18 mouse cellular contexts compared by ENCODE assay signal in genomic region chr8:89134058-89134457, GRCm38 (mm10).
A peak's percentile ranks its signal among the peaks of the same experiment; 100 is the strongest.
DNase-seq lines count a peak whose midpoint lies in the region; ATAC-seq and TF ChIP-seq lines count a peak whose summit lies in the region.
"Had no signal": no experiment of that assay in that cellular context is flagged by ENCODE, and none has a peak within 500 bp of the region (broad histone marks: within the 10 kb centered on the region; RNA-seq: fewer than 3 reads in every experiment).

No protein-coding gene starts in this region.

- H3K27ac ChIP-seq in kidney, adult 2 months (ENCODE audit: insufficient read depth, low read depth, low read length) = no peak overlapping the region
- H3K27ac ChIP-seq in lung, embryonic 14.5 days (ENCODE audit: low read depth) = no peak overlapping the region
- no peak overlapping the region for H3K27ac ChIP-seq in embryonic facial prominence, embryonic 14.5 days (replicated peaks; ENCODE audit: low read depth, low read length)
- no peak overlapping the region for H3K27ac ChIP-seq in liver, embryonic 11.5 days (ENCODE audit: low read depth, low read length)
- H3K27ac ChIP-seq: heart, embryonic 10.5 days; hindbrain, embryonic 10.5 days; hindbrain, postnatal 0 days; stomach, embryonic 15.5 days had no signal

- 24% methylated on average over 5 of the region's 5 CpGs for WGBS in kidney, adult 2 months
- 39% methylated on average over 5 of the region's 5 CpGs for WGBS in lung, embryonic 14.5 days
- 40% methylated on average over 5 of the region's 5 CpGs for WGBS in embryonic facial prominence, embryonic 14.5 days
- WGBS in liver, embryonic 11.5 days = 43% methylated on average over 5 of the region's 5 CpGs

- no peaks in the 10 kb centered on the region for H3K36me3 ChIP-seq in kidney, adult 2 months (ENCODE audit: control insufficient read depth, insufficient read depth, low read length)
- no peaks in the 10 kb centered on the region for H3K36me3 ChIP-seq in lung, embryonic 14.5 days (ENCODE audit: insufficient read depth)
- no peaks in the 10 kb centered on the region for H3K36me3 ChIP-seq in embryonic facial prominence, embryonic 14.5 days (ENCODE audit: control insufficient read depth, insufficient read depth, low read length)
- no peaks in the 10 kb centered on the region for H3K36me3 ChIP-seq in liver, embryonic 11.5 days (ENCODE audit: control insufficient read depth, insufficient read depth, low read length)
- H3K36me3 ChIP-seq: heart, embryonic 10.5 days; hindbrain, embryonic 10.5 days; stomach, embryonic 15.5 days had no signal

- no peaks in the 10 kb centered on the region for H3K9me3 ChIP-seq in lung, embryonic 14.5 days (ENCODE audit: low read depth, low read length)
- no peaks in the 10 kb centered on the region for H3K9me3 ChIP-seq in embryonic facial prominence, embryonic 14.5 days (ENCODE audit: control insufficient read depth, low read length)
- H3K9me3 ChIP-seq in liver, embryonic 11.5 days (ENCODE audit: control insufficient read depth, low read length) = no peaks in the 10 kb centered on the region
- H3K9me3 ChIP-seq: heart, embryonic 10.5 days; hindbrain, embryonic 10.5 days; stomach, embryonic 15.5 days had no signal

- H3K4me2 ChIP-seq in lung, embryonic 14.5 days = no peak overlapping the region
- H3K4me2 ChIP-seq in embryonic facial prominence, embryonic 14.5 days (ENCODE audit: low read depth, low read length) = peak overlapping the region; percentile 20
- H3K4me2 ChIP-seq in liver, embryonic 11.5 days = no peak overlapping the region
- H3K4me2 ChIP-seq: stomach, embryonic 15.5 days had no signal

- H3K4me3 ChIP-seq in kidney, adult 2 months (ENCODE audit: insufficient read depth, low read depth, low read length) = no peak overlapping the region
- H3K4me3 ChIP-seq in lung, embryonic 14.5 days (ENCODE audit: low read depth, low read length) = no peak overlapping the region
- no peak overlapping the region for H3K4me3 ChIP-seq in embryonic facial prominence, embryonic 14.5 days (ENCODE audit: low read depth, low read length)
- H3K4me3 ChIP-seq in liver, embryonic 11.5 days (ENCODE audit: low read depth, low read length) = no peak overlapping the region
- H3K4me3 ChIP-seq: heart, embryonic 10.5 days; hindbrain, embryonic 10.5 days; stomach, embryonic 15.5 days had no signal

- H3K27me3 ChIP-seq in kidney, adult 2 months (replicated peaks; ENCODE audit: control insufficient read depth, insufficient read depth, low read length) = no peaks in the 10 kb centered on the region
- H3K27me3 ChIP-seq in lung, embryonic 14.5 days (ENCODE audit: insufficient read depth, low read length) = peaks cover 3% of the 10 kb centered on the region
- H3K27me3 ChIP-seq in embryonic facial prominence, embryonic 14.5 days (replicated peaks; ENCODE audit: control insufficient read depth, insufficient read depth, low read length) = no peaks in the 10 kb centered on the region
- H3K27me3 ChIP-seq in liver, embryonic 11.5 days (replicated peaks; ENCODE audit: control insufficient read depth, insufficient read depth, low read length) = no peaks in the 10 kb centered on the region
- H3K27me3 ChIP-seq: stomach, embryonic 15.5 days had no signal

- H3K9ac ChIP-seq in lung, embryonic 14.5 days = no peak overlapping the region
- H3K9ac ChIP-seq in embryonic facial prominence, embryonic 14.5 days (ENCODE audit: low read depth, low read length) = no peak overlapping the region
- no peak overlapping the region for H3K9ac ChIP-seq in liver, embryonic 11.5 days (ENCODE audit: low read depth, low read length)
- H3K9ac ChIP-seq: stomach, embryonic 15.5 days had no signal

- no peak for TF ChIP-seq POLR2A in kidney, adult 2 months (IDR thresholded peaks at IDR 0.05; ENCODE audit: low read depth, low read length)

- DNase-seq in kidney, adult 2 months = peak; percentile 12
- no peak for DNase-seq in kidney, adult 8-10 months
- peak; percentile 11 for DNase-seq in lung, embryonic 14.5 days
- no peak for DNase-seq in lung, adult 18-20 months
- DNase-seq in embryonic facial prominence, embryonic 14.5 days (ENCODE audit: low spot score) = no peak
- DNase-seq in liver, embryonic 11.5 days (ENCODE audit: low spot score) = no peak
- no peak for DNase-seq in cerebellum, postnatal 10 days
- DNase-seq: adrenal gland, adult 2 months; B cell, adult 2 months; cerebellum, adult 9-11 months; lung, adult 2 months; lung, postnatal 36 days; thymus, adult 2 months had no signal

- no peaks in the 10 kb centered on the region for H3K4me1 ChIP-seq in kidney, adult 2 months (ENCODE audit: control insufficient read depth, insufficient read depth, low read length)
- H3K4me1 ChIP-seq in lung, embryonic 14.5 days (ENCODE audit: insufficient read depth) = no peaks in the 10 kb centered on the region
- H3K4me1 ChIP-seq in embryonic facial prominence, embryonic 14.5 days (ENCODE audit: control insufficient read depth, insufficient read depth, low read length) = peaks cover 6% of the 10 kb centered on the region; the same call in 1 of the 2 replicates
- H3K4me1 ChIP-seq in liver, embryonic 11.5 days (replicated peaks; ENCODE audit: control insufficient read depth, insufficient read depth, low read length) = no peaks in the 10 kb centered on the region
- H3K4me1 ChIP-seq: stomach, embryonic 15.5 days had no signal

- no peak for TF ChIP-seq CTCF in kidney, adult 2 months (conservative IDR thresholded peaks at IDR 0.05; ENCODE audit: insufficient read depth, insufficient read length, low read depth, low read length)
- no peak for TF ChIP-seq CTCF in lung, embryonic 14.5 days (IDR thresholded peaks at IDR 0.05; ENCODE audit: low read depth)

- no peak for ATAC-seq in lung, embryonic 14.5 days (ENCODE audit: insufficient read depth)
- ATAC-seq in embryonic facial prominence, embryonic 14.5 days (ENCODE audit: low read depth) = no peak
- no peak for ATAC-seq in liver, embryonic 11.5 days (replicated peaks; ENCODE audit: low FRiP score)
- ATAC-seq: hindbrain, postnatal 0 days; intestine, postnatal 0 days had no signal

Comparison
In these comparisons a context has a peak if more than half of its experiments do, and no peak if none do; other contexts are left out.
1. DNase-seq: peak in kidney, adult 2 months (single experiment) and lung, embryonic 14.5 days (single experiment); none in kidney, adult 8-10 months (0 of 2), lung, adult 18-20 months (0 of 2), embryonic facial prominence, embryonic 14.5 days (single experiment), liver, embryonic 11.5 days (single experiment) and cerebellum, postnatal 10 days (0 of 2).